Mouse (Mus musculus) retina, postnatal 7 days (tissue): Measurements from ENCODE around the gene Zfp174.
"Not testable (repeated sequence)": the region's sequence is repeated elsewhere in the genome, so short reads cannot be mapped to it uniquely, and the experiment has no call there.

ENCODE experiments used
- DNase-seq: peaks from one replicate; pipeline ENCODE4 v3.0.0-alpha.2; 2012; ENCODE audit warnings: low read depth, low spot score

The Zfp174 gene

GRCm38 (mm10) chr16:3846711-3847518 is at the start of gene Zfp174:
Gene Zfp174 (plus strand): TSS chr16:3847268.
- DNase-seq: peak; percentile 90

- DNase-seq: no peak
Measured at GRCm38 (mm10) chr16:3808176-3808575, 38.9 kb upstream of the Zfp174 start.

GRCm38 (mm10) chr16:3814667-3815066 is 32.4 kb upstream of the Zfp174 start:
- not testable (repeated sequence) for DNase-seq

GRCm38 (mm10) chr16:3820202-3820601 is 26.9 kb upstream of the Zfp174 start:
- DNase-seq: no peak

GRCm38 (mm10) chr16:3828021-3828420 is 19.0 kb upstream of the Zfp174 start:
- DNase-seq: no peak

GRCm38 (mm10) chr16:3829727-3830126 is 17.3 kb upstream of the Zfp174 start:
- no peak for DNase-seq

- no peak for DNase-seq
Measured at GRCm38 (mm10) chr16:3830588-3831109, 16.4 kb upstream of the Zfp174 start, which contains the start of gene Olfr15. Gene Olfr15 (plus strand): TSS chr16:3830878.

- no peak for DNase-seq
Measured at GRCm38 (mm10) chr16:3835461-3835860, 11.6 kb upstream of the Zfp174 start.

GRCm38 (mm10) chr16:3839157-3839885 is 7.7 kb upstream of the Zfp174 start:
- no peak for DNase-seq

- no peak for DNase-seq
Measured at GRCm38 (mm10) chr16:3842989-3843388, 4.1 kb upstream of the Zfp174 start.

GRCm38 (mm10) chr16:3843796-3844195 is 3.3 kb upstream of the Zfp174 start:
- DNase-seq: no peak

- DNase-seq: no peak
Measured at GRCm38 (mm10) chr16:3847871-3848270, 803 bp downstream of the Zfp174 start.

GRCm38 (mm10) chr16:3848416-3848815 is 1.3 kb downstream of the Zfp174 start:
- no peak for DNase-seq

GRCm38 (mm10) chr16:3851301-3851700 is 4.2 kb downstream of the Zfp174 start:
- DNase-seq: not testable (repeated sequence)

GRCm38 (mm10) chr16:3852586-3852985 is 5.5 kb downstream of the Zfp174 start:
- no peak for DNase-seq

- DNase-seq: no peak
Measured at GRCm38 (mm10) chr16:3854437-3855182, 7.5 kb downstream of the Zfp174 start.

GRCm38 (mm10) chr16:3855776-3856175 is 8.7 kb downstream of the Zfp174 start:
- no peak for DNase-seq

- no peak for DNase-seq
Measured at GRCm38 (mm10) chr16:3859254-3859653, 12.2 kb downstream of the Zfp174 start.

GRCm38 (mm10) chr16:3871815-3872214 is 24.7 kb downstream of the Zfp174 start:
- no peak for DNase-seq

GRCm38 (mm10) chr16:3872216-3873047 is 25.4 kb downstream of the Zfp174 start, which contains the start of gene Naa60:
Gene Naa60 (plus strand): TSS chr16:3872375.
- DNase-seq: peak; percentile 86

- DNase-seq: no peak
Measured at GRCm38 (mm10) chr16:3876346-3876745, 29.3 kb downstream of the Zfp174 start.
